Mouse (Mus musculus) megakaryocyte, embryonic 14.5 days (primary cell): Measurements from ENCODE around the gene Dclk2. TPM values are rescaled to one million over a fixed set of nuclear protein-coding genes. Genes with fewer than 3 reads are reported as not detected.

Source experiments
- H3K27me3 ChIP-seq: replicated peaks from 2 replicates; pipeline ENCODE3; 2012; ENCODE audit warnings: inconsistent platforms
- H3K36me3 ChIP-seq: replicated peaks from 2 replicates; pipeline ENCODE3; 2012; ENCODE audit warnings: low read length, inconsistent platforms, mixed read lengths
- H3K4me1 ChIP-seq: 2 replicates; pipeline ENCODE4 v1.6.1; 2012; ENCODE audit warnings: inconsistent platforms
- H3K4me3 ChIP-seq: replicated peaks from 2 replicates; pipeline ENCODE3; 2012; ENCODE audit warnings: moderate library complexity, mild to moderate bottlenecking, inconsistent platforms
- H3K9me3 ChIP-seq: 2 replicates; pipeline ENCODE4 v1.6.1; 2012; ENCODE audit warnings: inconsistent platforms
- FLI1 ChIP-seq: IDR thresholded peaks from 2 replicates; pipeline ENCODE4 v1.6.1; 2012; ENCODE audit warnings: low read length, inconsistent platforms, mixed read lengths
- GATA1 ChIP-seq: IDR thresholded peaks from 3 replicates; pipeline ENCODE4 v1.6.1; 2012; ENCODE audit warnings: mixed read lengths, low read length, inconsistent platforms, borderline replicate concordance
- polyA plus RNA-seq: library from polyadenylated mRNA; stranded (reverse); fragments of >175 nt; gene quantifications from 2 replicates; pipeline ENCODE4 v1.2.3, GENCODE M21; 2012; ENCODE audit warnings: low replicate concordance; ENCODE audit not compliant: insufficient read depth

Dclk2 gene
- polyA plus RNA-seq, 1 experiment: 4.5 TPM

- Histone ChIP-seq H3K4me1 (peaks cover 6% of the 10 kb centered on the region; the same call in 1 of the 2 replicates), H3K9me3 (no peaks in the 10 kb centered on the region), H3K27me3 (no peaks in the 10 kb centered on the region), H3K4me3 (no peak overlapping the region), H3K36me3 (no peaks in the 10 kb centered on the region)
- no peak for TF ChIP-seq GATA1
- TF ChIP-seq FLI1: no peak
Observed at GRCm38 (mm10) chr3:86834341-86834740, 86.3 kb downstream of the Dclk2 start.

- peaks cover 6% of the 10 kb centered on the region; the same call in 1 of the 2 replicates for H3K4me1 ChIP-seq
- H3K4me3 ChIP-seq: no peak overlapping the region
- TF ChIP-seq GATA1 (no peak), FLI1 (no peak)
- no peaks in the 10 kb centered on the region for H3K9me3 ChIP-seq
- H3K36me3 ChIP-seq: no peaks in the 10 kb centered on the region
- H3K27me3 ChIP-seq: peaks cover 2% of the 10 kb centered on the region
Observed at GRCm38 (mm10) chr3:86832591-86833267, 87.9 kb downstream of the Dclk2 start.

- TF ChIP-seq FLI1: no peak
- no peak for TF ChIP-seq GATA1
- H3K36me3 ChIP-seq: no peaks in the 10 kb centered on the region
- peaks cover 2% of the 10 kb centered on the region for H3K27me3 ChIP-seq
- H3K4me3 ChIP-seq: no peak overlapping the region
- no peaks in the 10 kb centered on the region for H3K9me3 ChIP-seq
- H3K4me1 ChIP-seq: peaks cover 2% of the 10 kb centered on the region; the same call in 1 of the 2 replicates
Observed at GRCm38 (mm10) chr3:86832115-86832514, 88.5 kb downstream of the Dclk2 start.

- TF ChIP-seq GATA1: no peak
- TF ChIP-seq FLI1: no peak
- H3K36me3 ChIP-seq: no peaks in the 10 kb centered on the region
- H3K9me3 ChIP-seq: no peaks in the 10 kb centered on the region
- H3K4me3 ChIP-seq: no peak overlapping the region
- H3K27me3 ChIP-seq: peaks cover 4% of the 10 kb centered on the region
- peaks cover 5% of the 10 kb centered on the region; the same call in 1 of the 2 replicates for H3K4me1 ChIP-seq
Observed at GRCm38 (mm10) chr3:86827506-86827905, 93.1 kb downstream of the Dclk2 start.

- no peaks in the 10 kb centered on the region for H3K36me3 ChIP-seq
- no peak for TF ChIP-seq FLI1
- TF ChIP-seq GATA1: no peak
- no peaks in the 10 kb centered on the region for H3K9me3 ChIP-seq
- H3K27me3 ChIP-seq: peaks cover 4% of the 10 kb centered on the region
- H3K4me1 ChIP-seq: peaks cover 16% of the 10 kb centered on the region
- no peak overlapping the region for H3K4me3 ChIP-seq
Observed at GRCm38 (mm10) chr3:86821383-86821782, 99.3 kb downstream of the Dclk2 start.

- H3K4me3 ChIP-seq: no peak overlapping the region
- peaks cover 4% of the 10 kb centered on the region for H3K27me3 ChIP-seq
- peaks cover 20% of the 10 kb centered on the region for H3K4me1 ChIP-seq
- TF ChIP-seq FLI1 (no peak), GATA1 (no peak)
- no peaks in the 10 kb centered on the region for H3K9me3 ChIP-seq
- no peaks in the 10 kb centered on the region for H3K36me3 ChIP-seq
Observed at GRCm38 (mm10) chr3:86820344-86820743, 100.3 kb downstream of the Dclk2 start.

GRCm38 (mm10) chr3:86819372-86819771 lies 101.3 kb downstream of the Dclk2 start:
- Histone ChIP-seq H3K4me1 (peaks cover 17% of the 10 kb centered on the region), H3K27me3 (peaks cover 4% of the 10 kb centered on the region), H3K9me3 (no peaks in the 10 kb centered on the region), H3K36me3 (no peaks in the 10 kb centered on the region), H3K4me3 (no peak overlapping the region)
- TF ChIP-seq GATA1 (no peak), FLI1 (no peak)

- Histone ChIP-seq H3K27me3 (peaks cover 2% of the 10 kb centered on the region), H3K4me1 (peaks cover 22% of the 10 kb centered on the region), H3K9me3 (no peaks in the 10 kb centered on the region), H3K4me3 (no peak overlapping the region), H3K36me3 (no peaks in the 10 kb centered on the region)
- TF ChIP-seq FLI1 (no peak), GATA1 (no peak)
Observed at GRCm38 (mm10) chr3:86818001-86818585, 102.6 kb downstream of the Dclk2 start.

- peak overlapping the region; percentile 38 for H3K4me3 ChIP-seq
- TF ChIP-seq GATA1 (no peak), FLI1 (no peak)
- H3K4me1 ChIP-seq: peaks cover 38% of the 10 kb centered on the region
- H3K36me3 ChIP-seq: no peaks in the 10 kb centered on the region
- H3K27me3 ChIP-seq: no peaks in the 10 kb centered on the region
- no peaks in the 10 kb centered on the region for H3K9me3 ChIP-seq
Observed at GRCm38 (mm10) chr3:86812689-86813088, 108.0 kb downstream of the Dclk2 start.

- Histone ChIP-seq H3K4me3 (no peak overlapping the region), H3K4me1 (peaks cover 35% of the 10 kb centered on the region), H3K27me3 (no peaks in the 10 kb centered on the region), H3K36me3 (no peaks in the 10 kb centered on the region), H3K9me3 (no peaks in the 10 kb centered on the region)
- TF ChIP-seq FLI1: no peak
- TF ChIP-seq GATA1: no peak
Observed at GRCm38 (mm10) chr3:86810908-86811307, 109.7 kb downstream of the Dclk2 start.

- no peak overlapping the region for H3K4me3 ChIP-seq
- TF ChIP-seq FLI1: no peak
- TF ChIP-seq GATA1: no peak
- peaks cover 3% of the 10 kb centered on the region for H3K36me3 ChIP-seq
- peaks cover 34% of the 10 kb centered on the region for H3K4me1 ChIP-seq
- no peaks in the 10 kb centered on the region for H3K9me3 ChIP-seq
- H3K27me3 ChIP-seq: no peaks in the 10 kb centered on the region
Observed at GRCm38 (mm10) chr3:86809646-86810045, 111.0 kb downstream of the Dclk2 start.
